Mouse (Mus musculus) erythroblast, embryonic 14.5 days (primary cell): Measurements from ENCODE around the gene Sdhaf3. TPM values are rescaled to one million over a fixed set of nuclear protein-coding genes. Genes with fewer than 3 reads are reported as not detected.

ENCODE experiments used
- H3K27me3 ChIP-seq: 2 replicates; pipeline ENCODE4 v1.6.1; 2012; ENCODE audit warnings: inconsistent platforms; ENCODE audit not compliant: control insufficient read depth
- H3K36me3 ChIP-seq: 2 replicates; pipeline ENCODE4 v1.6.1; 2012; ENCODE audit warnings: mild to moderate bottlenecking, inconsistent platforms; ENCODE audit not compliant: control insufficient read depth
- H3K4me1 ChIP-seq: 2 replicates; pipeline ENCODE4 v1.6.1; 2012; ENCODE audit warnings: inconsistent platforms; ENCODE audit not compliant: control insufficient read depth
- H3K4me3 ChIP-seq: replicated peaks from 2 replicates; pipeline ENCODE3; 2012; ENCODE audit warnings: moderate library complexity, mild to moderate bottlenecking, inconsistent platforms
- H3K9me3 ChIP-seq: 2 replicates; pipeline ENCODE4 v1.6.1; 2012; ENCODE audit warnings: low read length, inconsistent platforms, mixed read lengths; ENCODE audit not compliant: control insufficient read depth
- GATA1 ChIP-seq: IDR thresholded peaks from 2 replicates; pipeline ENCODE4 v1.6.1; 2012; ENCODE audit warnings: low read length, inconsistent platforms, mixed read lengths
- TAL1 ChIP-seq: IDR thresholded peaks from 3 replicates; pipeline ENCODE4 v1.6.1; 2012; ENCODE audit warnings: low read length, inconsistent platforms, mixed read lengths
- polyA plus RNA-seq: library from polyadenylated mRNA; stranded (reverse); fragments of >175 nt; gene quantifications from 2 replicates; pipeline ENCODE4 v1.2.3, GENCODE M21; 2012

Sdhaf3 gene
- polyA plus RNA-seq, 1 experiment = 0.01 TPM

DNA sequence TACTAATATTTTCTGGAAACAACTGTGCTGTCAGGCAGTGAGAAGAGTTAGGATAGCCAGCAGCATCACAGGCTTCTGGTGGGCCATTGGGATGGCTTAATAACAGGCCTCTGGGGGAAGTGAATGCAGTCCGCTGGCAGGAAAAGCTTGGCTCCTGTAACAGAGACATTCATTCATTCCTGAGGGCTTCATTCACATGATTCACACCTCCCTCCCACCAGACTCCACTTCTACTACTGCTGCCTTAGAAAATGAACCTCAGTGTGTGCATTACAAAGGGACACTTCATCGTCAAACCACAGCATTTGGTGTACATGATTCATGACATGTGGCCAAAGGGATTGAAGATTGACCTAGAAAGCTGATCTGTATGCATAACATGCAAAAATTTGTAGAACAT is 128.6 kb downstream of the Sdhaf3 start:
- Histone ChIP-seq H3K4me1 (no peaks in the 10 kb centered on the region), H3K4me3 (no peak overlapping the region)

DNA sequence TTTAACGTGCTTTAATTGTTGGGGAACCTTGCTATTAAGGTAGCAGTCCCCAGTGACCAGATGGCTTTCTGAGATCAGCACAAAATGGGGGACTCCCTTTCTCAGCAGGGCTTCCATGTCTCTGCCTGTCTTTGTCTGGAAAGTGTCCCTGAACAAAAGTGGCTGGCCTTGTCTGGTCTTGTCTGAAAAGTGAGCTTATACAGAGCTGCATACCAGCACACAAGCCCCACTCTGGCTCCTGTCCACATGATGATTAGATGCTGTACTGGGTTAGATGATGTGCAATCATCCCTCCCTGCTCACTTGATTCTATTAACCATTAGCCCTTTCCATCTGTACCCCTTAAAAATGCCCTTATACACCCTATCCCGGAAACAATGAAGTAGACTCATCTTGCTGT is 129.7 kb downstream of the Sdhaf3 start:
- no peak for TF ChIP-seq GATA1
- TF ChIP-seq TAL1 = no peak
- Histone ChIP-seq H3K9me3 (no peaks in the 10 kb centered on the region), H3K4me1 (no peaks in the 10 kb centered on the region), H3K36me3 (no peaks in the 10 kb centered on the region), H3K4me3 (no peak overlapping the region), H3K27me3 (no peaks in the 10 kb centered on the region)

More for the DNA sequence above, 128.6 kb downstream of the Sdhaf3 start:
- Histone ChIP-seq H3K27me3 (no peaks in the 10 kb centered on the region), H3K36me3 (no peaks in the 10 kb centered on the region), H3K9me3 (no peaks in the 10 kb centered on the region)
- TF ChIP-seq TAL1 (no peak), GATA1 (no peak)

DNA sequence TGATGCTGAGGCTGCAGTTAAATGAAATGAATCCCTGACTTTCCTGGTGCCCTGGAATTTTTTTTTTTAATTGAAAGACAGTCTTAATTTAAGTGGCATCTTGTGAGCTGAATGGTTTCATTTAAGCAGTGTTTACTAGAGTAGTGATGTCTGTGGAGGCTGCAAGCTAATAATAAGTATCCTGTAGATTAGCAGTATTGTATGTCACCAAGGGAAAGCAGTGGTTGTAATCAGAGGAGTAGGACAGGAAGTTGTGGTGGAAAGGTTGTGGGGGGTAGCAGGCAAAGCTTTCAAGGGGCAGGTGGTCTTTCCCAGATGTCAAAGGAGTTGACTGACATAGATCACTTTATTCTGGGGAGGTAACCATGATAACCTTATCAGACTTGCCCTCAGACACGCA is 136.3 kb downstream of the Sdhaf3 start:
- Histone ChIP-seq H3K4me1 (no peaks in the 10 kb centered on the region), H3K4me3 (no peak overlapping the region), H3K27me3 (no peaks in the 10 kb centered on the region), H3K9me3 (peaks cover 3% of the 10 kb centered on the region), H3K36me3 (no peaks in the 10 kb centered on the region)
- TF ChIP-seq TAL1 (no peak), GATA1 (no peak)

Other genes with a start within 250 kb of the Sdhaf3 start
- gene Dlx6, start 92.7 kb upstream of the Sdhaf3 start, polyA plus RNA-seq = not detected in 2 replicates
- not detected in 2 replicates for gene Dlx5, start 73.9 kb upstream of the Sdhaf3 start, polyA plus RNA-seq